ENCODE assay signal across 8 mouse cellular contexts in genomic region chr11:61683907-61684731, GRCm38 (mm10). TPM values are rescaled to one million over a fixed set of nuclear protein-coding genes. Genes with fewer than 3 reads are reported as not detected.
DNase-seq lines count a peak whose midpoint lies in the region; ATAC-seq lines count a peak whose summit lies in the region.

TSS of gene Fam83g (plus strand) at chr11:61684091.

- WGBS in forebrain, embryonic 13.5 days, result 2% methylated on average over 75 of the region's 76 CpGs
- WGBS in hindbrain, embryonic 10.5 days, result 1% methylated on average over 76 of the region's 76 CpGs
- WGBS in limb, embryonic 12.5 days, result under 1% methylated on average over 76 of the region's 76 CpGs
- WGBS in midbrain, embryonic 12.5 days, result 1% methylated on average over 76 of the region's 76 CpGs
- 3% methylated on average over 76 of the region's 76 CpGs for WGBS in stomach, embryonic 16.5 days

- no peaks in the 10 kb centered on the region for H3K36me3 ChIP-seq in forebrain, embryonic 13.5 days (ENCODE audit: poor library complexity, severe bottlenecking)
- H3K36me3 ChIP-seq in hindbrain, embryonic 10.5 days, result no peaks in the 10 kb centered on the region
- no peaks in the 10 kb centered on the region for H3K36me3 ChIP-seq in limb, embryonic 12.5 days
- no peaks in the 10 kb centered on the region for H3K36me3 ChIP-seq in midbrain, embryonic 12.5 days
- H3K36me3 ChIP-seq in stomach, embryonic 16.5 days (ENCODE audit: control insufficient read depth, insufficient read depth, low read length), result no peaks in the 10 kb centered on the region

- peak within 1 kb of the TSS; percentile 64 for H3K4me2 ChIP-seq in forebrain, embryonic 13.5 days
- peak within 1 kb of the TSS; percentile 67 for H3K4me2 ChIP-seq in limb, embryonic 12.5 days
- H3K4me2 ChIP-seq in midbrain, embryonic 12.5 days (replicated peaks), result peak within 1 kb of the TSS; percentile 50
- H3K4me2 ChIP-seq in stomach, embryonic 16.5 days (ENCODE audit: low read depth, low read length), result peak within 1 kb of the TSS; percentile 67

- ATAC-seq in forebrain, embryonic 13.5 days, result 0 out of 2 replicates have a peak, but pooled peaks have one; percentile 24
- ATAC-seq in limb, embryonic 12.5 days (ENCODE audit: insufficient number of reproducible peaks, insufficient read depth, low FRiP score, low TSS enrichment, low read depth), result peak; percentile 48; the same call in 1 of the 2 replicates
- ATAC-seq in midbrain, embryonic 12.5 days (ENCODE audit: low FRiP score, low read depth), result peak; percentile 30; the same call in 1 of the 2 replicates
- ATAC-seq in stomach, embryonic 16.5 days (ENCODE audit: insufficient read depth, low FRiP score), result peak; percentile 86

- H3K4me3 ChIP-seq in forebrain, embryonic 13.5 days, result peak within 1 kb of the TSS; percentile 43
- peak within 1 kb of the TSS; percentile 50 for H3K4me3 ChIP-seq in hindbrain, embryonic 10.5 days
- peak within 1 kb of the TSS; percentile 49 for H3K4me3 ChIP-seq in limb, embryonic 12.5 days (replicated peaks)
- H3K4me3 ChIP-seq in midbrain, embryonic 12.5 days, result peak within 1 kb of the TSS; percentile 41
- H3K4me3 ChIP-seq in stomach, embryonic 16.5 days (replicated peaks; ENCODE audit: low read length), result peak within 1 kb of the TSS; percentile 54

- no peaks in the 10 kb centered on the region for H3K9me3 ChIP-seq in forebrain, embryonic 13.5 days (replicated peaks)
- H3K9me3 ChIP-seq in hindbrain, embryonic 10.5 days, result no peaks in the 10 kb centered on the region
- H3K9me3 ChIP-seq in limb, embryonic 12.5 days, result no peaks in the 10 kb centered on the region
- H3K9me3 ChIP-seq in midbrain, embryonic 12.5 days, result no peaks in the 10 kb centered on the region
- H3K9me3 ChIP-seq in stomach, embryonic 16.5 days (replicated peaks; ENCODE audit: control insufficient read depth, low read length), result no peaks in the 10 kb centered on the region

- H3K27me3 ChIP-seq in forebrain, embryonic 13.5 days, result peaks cover 40% of the 10 kb centered on the region
- H3K27me3 ChIP-seq in hindbrain, embryonic 10.5 days (ENCODE audit: insufficient read depth, poor library complexity, severe bottlenecking), result peaks cover 55% of the 10 kb centered on the region
- peaks cover 40% of the 10 kb centered on the region for H3K27me3 ChIP-seq in limb, embryonic 12.5 days
- H3K27me3 ChIP-seq in midbrain, embryonic 12.5 days, result peaks cover 47% of the 10 kb centered on the region
- peaks cover 14% of the 10 kb centered on the region; the same call in 1 of the 2 replicates for H3K27me3 ChIP-seq in stomach, embryonic 16.5 days (ENCODE audit: control insufficient read depth, insufficient read depth, low read length)

- H3K27ac ChIP-seq in forebrain, embryonic 13.5 days, result no peak within 1 kb of the TSS
- peak within 1 kb of the TSS; percentile 8 for H3K27ac ChIP-seq in hindbrain, embryonic 10.5 days
- H3K27ac ChIP-seq in limb, embryonic 12.5 days, result no peak within 1 kb of the TSS
- H3K27ac ChIP-seq in midbrain, embryonic 12.5 days (replicated peaks), result no peak within 1 kb of the TSS
- 0 out of 2 replicates have a peak within 1 kb of the TSS, but pooled peaks have one; percentile 58 for H3K27ac ChIP-seq in stomach, embryonic 16.5 days (ENCODE audit: low read length)

- peak; percentile 48 to 51 for DNase-seq in adrenal gland, postnatal 4 days (ENCODE audit: low spot score in 2 of 2)
- peak; percentile 76 for DNase-seq in hindbrain, embryonic 10.5 days (ENCODE audit: low spot score)
- no peak for DNase-seq in layer of hippocampus, adult 9-11 months
- DNase-seq in cerebellum, adult 9-10 months, result no peak

- H3K4me1 ChIP-seq in forebrain, embryonic 13.5 days, result peaks cover 12% of the 10 kb centered on the region
- peaks cover 48% of the 10 kb centered on the region for H3K4me1 ChIP-seq in hindbrain, embryonic 10.5 days (replicated peaks)
- peaks cover 13% of the 10 kb centered on the region for H3K4me1 ChIP-seq in limb, embryonic 12.5 days (replicated peaks)
- H3K4me1 ChIP-seq in midbrain, embryonic 12.5 days, result peaks cover 9% of the 10 kb centered on the region
- peaks cover 15% of the 10 kb centered on the region; the same call in 1 of the 2 replicates for H3K4me1 ChIP-seq in stomach, embryonic 16.5 days (ENCODE audit: control insufficient read depth, insufficient read depth, low read length)

- peak within 1 kb of the TSS; percentile 16 for H3K9ac ChIP-seq in forebrain, embryonic 13.5 days
- H3K9ac ChIP-seq in limb, embryonic 12.5 days (replicated peaks), result peak within 1 kb of the TSS; percentile 44
- H3K9ac ChIP-seq in midbrain, embryonic 12.5 days (replicated peaks), result 0 out of 2 replicates have a peak within 1 kb of the TSS, but pooled peaks have one; percentile 31
- peak within 1 kb of the TSS; percentile 68 for H3K9ac ChIP-seq in stomach, embryonic 16.5 days (ENCODE audit: low read length)

RNA-seq across cellular contexts. Expression of gene Fam83g, which starts in this region (rescaled TPM):
- total RNA-seq in adrenal gland, postnatal 4 days (2021), result 1 to 10 TPM; 1.7 to 2.9 TPM
- polyA plus RNA-seq in forebrain, embryonic 13.5 days (2015; fragmentation: Nextera tagmentation; extraction: Ambion mirVana), result 0.32 and 0.33 TPM in 2 replicates
- 0.68 and 1.8 TPM in 2 replicates for polyA plus RNA-seq in hindbrain, embryonic 10.5 days (2016; fragmentation: Nextera tagmentation; extraction: Ambion mirVana)
- 2.2 and 2.6 TPM in 2 replicates for polyA plus RNA-seq in limb, embryonic 12.5 days (2016; fragmentation: Nextera tagmentation; extraction: Ambion mirVana)
- polyA plus RNA-seq in midbrain, embryonic 12.5 days (2016; fragmentation: Nextera tagmentation; extraction: Ambion mirVana), result 0.50 and 0.59 TPM in 2 replicates
- 6.1 and 6.6 TPM in 2 replicates for polyA plus RNA-seq in stomach, embryonic 16.5 days (2015; fragmentation: Nextera tagmentation; extraction: Ambion mirVana)

Comparison
In these comparisons a context has a peak if more than half of its experiments do, and no peak if none do; other contexts are left out.
1. Peak in ATAC-seq, H3K4me3 ChIP-seq, H3K9ac ChIP-seq and H3K4me2 ChIP-seq in forebrain, embryonic 13.5 days; RNA of the gene not detected or under 1 TPM.
2. Peak in ATAC-seq, H3K4me3 ChIP-seq, H3K9ac ChIP-seq and H3K4me2 ChIP-seq in midbrain, embryonic 12.5 days; RNA of the gene not detected or under 1 TPM.
3. DNase-seq: peak in adrenal gland, postnatal 4 days (2 of 2) and hindbrain, embryonic 10.5 days (single experiment); none in layer of hippocampus, adult 9-11 months (single experiment) and cerebellum, adult 9-10 months (single experiment).
4. ATAC-seq: peak in every context shown above with its lines; median percentile 86 in stomach, embryonic 16.5 days; 48 in limb, embryonic 12.5 days; 30 in midbrain, embryonic 12.5 days; 24 in forebrain, embryonic 13.5 days.
5. H3K27ac ChIP-seq: peak in hindbrain, embryonic 10.5 days (single experiment) and stomach, embryonic 16.5 days (single experiment); none in forebrain, embryonic 13.5 days (single experiment), limb, embryonic 12.5 days (single experiment) and midbrain, embryonic 12.5 days (single experiment).
6. H3K9ac ChIP-seq: peak in every context shown above with its lines; median percentile 68 in stomach, embryonic 16.5 days; 44 in limb, embryonic 12.5 days; 31 in midbrain, embryonic 12.5 days; 16 in forebrain, embryonic 13.5 days.
7. Peak in every context shown above with its lines, with median percentiles within 50 percentile points of each other: H3K4me2 ChIP-seq and H3K4me3 ChIP-seq.